Mouse (Mus musculus): ENCODE data around the gene Pola1.

- TF ChIP-seq CTCF (IDR thresholded peaks at IDR 0.05; ENCODE audit: low read depth, low read length) (no peak), POLR2A (IDR thresholded peaks at IDR 0.05; ENCODE audit: extremely low read depth, insufficient read depth, low read length) (no peak)
These were observed 32.1 kb upstream of the Pola1 start for GRCm38 (mm10) chrX:93663919-93664586.
